Mouse (Mus musculus): ENCODE measurements at regions not wholly inside any gene's neighbourhood (a gene's known extent, or its start where the extent isn't known, plus 50 kb on each side); places are given as distances from the start of the nearest gene placed in this dataset.

- no peak for ATAC-seq (ENCODE audit: insufficient read depth)
- H3K4me2 ChIP-seq: no peak overlapping the region
- no peaks in the 10 kb centered on the region for H3K9me3 ChIP-seq (replicated peaks)
- H3K27me3 ChIP-seq: no peaks in the 10 kb centered on the region
- WGBS (ENCODE audit: insufficient replicate concordance): 47% methylated on average over 4 of the region's 4 CpGs
- no peak overlapping the region for H3K4me3 ChIP-seq (replicated peaks)
- no peak overlapping the region for H3K27ac ChIP-seq (replicated peaks)
- H3K4me1 ChIP-seq (replicated peaks): no peaks in the 10 kb centered on the region
- no peak overlapping the region for H3K9ac ChIP-seq
- no peaks in the 10 kb centered on the region for H3K36me3 ChIP-seq (replicated peaks)
Observed at GRCm38 (mm10) chr2:45519550-45520152, 402.5 kb upstream of the Zeb2 start.

GRCm38 (mm10) chr2:45514290-45515180, 397.3 kb upstream of the Zeb2 start:
- Histone ChIP-seq H3K27ac (replicated peaks) (no peak overlapping the region), H3K27me3 (no peaks in the 10 kb centered on the region), H3K9ac (no peak overlapping the region), H3K4me3 (replicated peaks) (no peak overlapping the region), H3K4me2 (no peak overlapping the region), H3K4me1 (replicated peaks) (no peaks in the 10 kb centered on the region), H3K36me3 (replicated peaks) (no peaks in the 10 kb centered on the region), H3K9me3 (replicated peaks) (no peaks in the 10 kb centered on the region)
- 45% methylated on average over 4 of the region's 4 CpGs for WGBS (ENCODE audit: insufficient replicate concordance)
- ATAC-seq (ENCODE audit: insufficient read depth): no peak

- no peak overlapping the region for H3K9ac ChIP-seq
- no peak for ATAC-seq (ENCODE audit: insufficient read depth)
- H3K9me3 ChIP-seq (replicated peaks): no peaks in the 10 kb centered on the region
- no peak overlapping the region for H3K27ac ChIP-seq (replicated peaks)
- H3K27me3 ChIP-seq: no peaks in the 10 kb centered on the region
- no peaks in the 10 kb centered on the region for H3K36me3 ChIP-seq (replicated peaks)
- no peaks in the 10 kb centered on the region for H3K4me1 ChIP-seq (replicated peaks)
- no peak overlapping the region for H3K4me2 ChIP-seq
- H3K4me3 ChIP-seq (replicated peaks): no peak overlapping the region
Observed at GRCm38 (mm10) chr2:45512852-45513251, 395.7 kb upstream of the Zeb2 start.

- Histone ChIP-seq H3K36me3 (replicated peaks) (no peaks in the 10 kb centered on the region), H3K27me3 (no peaks in the 10 kb centered on the region), H3K4me1 (replicated peaks) (no peaks in the 10 kb centered on the region), H3K27ac (replicated peaks) (no peak overlapping the region), H3K9ac (no peak overlapping the region), H3K4me2 (no peak overlapping the region), H3K4me3 (replicated peaks) (no peak overlapping the region), H3K9me3 (replicated peaks) (no peaks in the 10 kb centered on the region)
- no peak for ATAC-seq (ENCODE audit: insufficient read depth)
- WGBS (ENCODE audit: insufficient replicate concordance): 62% methylated on average over 3 of the region's 3 CpGs
Observed at GRCm38 (mm10) chr2:45511791-45512190, 394.6 kb upstream of the Zeb2 start.

GRCm38 (mm10) chr2:45504468-45504867, 387.3 kb upstream of the Zeb2 start:
- H3K9me3 ChIP-seq (replicated peaks): no peaks in the 10 kb centered on the region
- ATAC-seq (ENCODE audit: insufficient read depth): no peak
- no peaks in the 10 kb centered on the region for H3K4me1 ChIP-seq (replicated peaks)
- H3K9ac ChIP-seq: no peak overlapping the region
- no peaks in the 10 kb centered on the region for H3K27me3 ChIP-seq
- H3K4me2 ChIP-seq: no peak overlapping the region
- no peak overlapping the region for H3K4me3 ChIP-seq (replicated peaks)
- no peaks in the 10 kb centered on the region for H3K36me3 ChIP-seq (replicated peaks)
- WGBS (ENCODE audit: insufficient replicate concordance): 79% methylated on average over 4 of the region's 4 CpGs
- H3K27ac ChIP-seq (replicated peaks): no peak overlapping the region

- H3K4me3 ChIP-seq (replicated peaks): no peak overlapping the region
- H3K4me2 ChIP-seq: no peak overlapping the region
- H3K27ac ChIP-seq (replicated peaks): no peak overlapping the region
- H3K9ac ChIP-seq: no peak overlapping the region
- no peaks in the 10 kb centered on the region for H3K4me1 ChIP-seq (replicated peaks)
- no peaks in the 10 kb centered on the region for H3K36me3 ChIP-seq (replicated peaks)
- no peaks in the 10 kb centered on the region for H3K27me3 ChIP-seq
- WGBS (ENCODE audit: insufficient replicate concordance): 79% methylated on average over 2 of the region's 2 CpGs
- no peaks in the 10 kb centered on the region for H3K9me3 ChIP-seq (replicated peaks)
- ATAC-seq (ENCODE audit: insufficient read depth): no peak
Observed at GRCm38 (mm10) chr2:45493656-45494055, 376.5 kb upstream of the Zeb2 start.

- 68% methylated on average over 5 of the region's 5 CpGs for WGBS (ENCODE audit: insufficient replicate concordance)
- ATAC-seq (ENCODE audit: insufficient read depth): no peak
- Histone ChIP-seq H3K27me3 (no peaks in the 10 kb centered on the region), H3K27ac (replicated peaks) (no peak overlapping the region), H3K9me3 (replicated peaks) (no peaks in the 10 kb centered on the region), H3K4me3 (replicated peaks) (no peak overlapping the region), H3K4me2 (no peak overlapping the region), H3K36me3 (replicated peaks) (no peaks in the 10 kb centered on the region), H3K4me1 (replicated peaks) (no peaks in the 10 kb centered on the region), H3K9ac (no peak overlapping the region)
Observed at GRCm38 (mm10) chr2:45486530-45486929, 369.3 kb upstream of the Zeb2 start.

GRCm38 (mm10) chr2:45485477-45485876, 368.3 kb upstream of the Zeb2 start:
- Histone ChIP-seq H3K9ac (no peak overlapping the region), H3K27me3 (no peaks in the 10 kb centered on the region), H3K36me3 (replicated peaks) (no peaks in the 10 kb centered on the region), H3K4me1 (replicated peaks) (no peaks in the 10 kb centered on the region), H3K9me3 (replicated peaks) (no peaks in the 10 kb centered on the region), H3K4me3 (replicated peaks) (no peak overlapping the region), H3K4me2 (no peak overlapping the region), H3K27ac (replicated peaks) (no peak overlapping the region)
- WGBS (ENCODE audit: insufficient replicate concordance): 71% methylated on average over 10 of the region's 10 CpGs
- no peak for ATAC-seq (ENCODE audit: insufficient read depth)

- Histone ChIP-seq H3K9me3 (replicated peaks) (no peaks in the 10 kb centered on the region), H3K4me1 (replicated peaks) (no peaks in the 10 kb centered on the region), H3K36me3 (replicated peaks) (no peaks in the 10 kb centered on the region), H3K4me3 (replicated peaks) (no peak overlapping the region), H3K27me3 (no peaks in the 10 kb centered on the region), H3K9ac (no peak overlapping the region), H3K4me2 (no peak overlapping the region), H3K27ac (replicated peaks) (no peak overlapping the region)
- 59% methylated on average over 2 of the region's 2 CpGs for WGBS (ENCODE audit: insufficient replicate concordance)
- ATAC-seq (ENCODE audit: insufficient read depth): no peak
Observed at GRCm38 (mm10) chr2:45480671-45481070, 363.5 kb upstream of the Zeb2 start.

GRCm38 (mm10) chr2:45475996-45476395, 358.8 kb upstream of the Zeb2 start:
- H3K4me1 ChIP-seq (replicated peaks): no peaks in the 10 kb centered on the region
- H3K9me3 ChIP-seq (replicated peaks): no peaks in the 10 kb centered on the region
- no peaks in the 10 kb centered on the region for H3K36me3 ChIP-seq (replicated peaks)
- H3K27me3 ChIP-seq: no peaks in the 10 kb centered on the region
- no peak overlapping the region for H3K4me3 ChIP-seq (replicated peaks)
- ATAC-seq (ENCODE audit: insufficient read depth): no peak
- H3K27ac ChIP-seq (replicated peaks): no peak overlapping the region
- H3K4me2 ChIP-seq: no peak overlapping the region
- no peak overlapping the region for H3K9ac ChIP-seq

- H3K27ac ChIP-seq (replicated peaks): no peak overlapping the region
- no peak overlapping the region for H3K9ac ChIP-seq
- H3K4me3 ChIP-seq (replicated peaks): no peak overlapping the region
- WGBS (ENCODE audit: insufficient replicate concordance): 67% methylated on average over 4 of the region's 4 CpGs
- ATAC-seq (ENCODE audit: insufficient read depth): no peak
- H3K4me2 ChIP-seq: no peak overlapping the region
- no peaks in the 10 kb centered on the region for H3K27me3 ChIP-seq
- no peaks in the 10 kb centered on the region for H3K36me3 ChIP-seq (replicated peaks)
- H3K4me1 ChIP-seq (replicated peaks): no peaks in the 10 kb centered on the region
- H3K9me3 ChIP-seq (replicated peaks): no peaks in the 10 kb centered on the region
Observed at GRCm38 (mm10) chr2:45464306-45464705, 347.1 kb upstream of the Zeb2 start.

GRCm38 (mm10) chr2:45459410-45459809, 342.2 kb upstream of the Zeb2 start:
- H3K9ac ChIP-seq: no peak overlapping the region
- no peaks in the 10 kb centered on the region for H3K36me3 ChIP-seq (replicated peaks)
- no peak overlapping the region for H3K27ac ChIP-seq (replicated peaks)
- no peak for ATAC-seq (ENCODE audit: insufficient read depth)
- H3K4me3 ChIP-seq (replicated peaks): no peak overlapping the region
- H3K9me3 ChIP-seq (replicated peaks): no peaks in the 10 kb centered on the region
- H3K27me3 ChIP-seq: no peaks in the 10 kb centered on the region
- H3K4me1 ChIP-seq (replicated peaks): no peaks in the 10 kb centered on the region
- H3K4me2 ChIP-seq: no peak overlapping the region

Measured in liver, embryonic 15.5 days (tissue).